ENCODE assay signal across 9 mouse cellular contexts in the genomic region with DNA sequence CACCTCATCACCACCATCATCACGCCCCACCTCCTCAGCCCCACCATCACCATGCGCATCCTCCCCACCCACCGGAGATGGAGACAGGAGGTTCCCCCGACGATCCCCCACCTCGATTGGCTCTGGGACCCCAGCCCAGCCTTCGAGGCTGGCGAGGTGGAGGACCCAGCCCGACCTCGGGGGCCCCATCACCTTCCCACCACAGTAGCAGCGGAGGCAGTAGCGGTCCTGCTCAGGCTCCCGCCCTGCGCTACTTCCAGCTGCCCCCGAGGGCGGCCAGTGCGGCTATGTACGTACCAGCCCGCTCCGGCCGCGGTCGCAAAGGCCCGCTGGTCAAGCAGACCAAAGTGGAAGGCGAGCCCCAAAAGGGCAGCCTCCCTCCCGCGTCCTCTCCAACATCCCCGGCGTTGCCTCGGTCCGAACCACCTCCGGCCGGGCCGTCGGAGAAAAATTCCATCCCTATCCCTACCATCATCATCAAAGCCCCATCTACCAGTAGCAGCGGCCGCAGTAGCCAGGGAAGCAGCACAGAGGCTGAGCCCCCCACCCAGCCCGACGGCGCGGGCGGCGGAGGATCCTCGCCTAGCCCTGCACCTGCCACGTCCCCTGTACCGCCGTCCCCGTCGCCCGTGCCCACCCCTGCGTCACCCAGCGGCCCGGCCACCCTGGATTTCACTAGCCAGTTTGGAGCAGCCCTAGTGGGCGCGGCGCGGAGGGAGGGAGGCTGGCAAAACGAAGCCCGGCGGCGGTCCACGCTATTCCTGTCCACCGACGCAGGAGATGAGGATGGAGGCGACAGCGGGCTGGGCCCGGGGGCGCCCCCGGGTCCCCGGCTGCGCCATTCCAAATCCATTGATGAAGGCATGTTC. TPM values are rescaled to one million over a fixed set of nuclear protein-coding genes. Genes with fewer than 3 reads are reported as not detected.
DNase-seq lines count a peak whose midpoint lies in the region; ATAC-seq and TF ChIP-seq lines count a peak whose summit lies in the region.
"Had no signal": no experiment of that assay in that cellular context is flagged by ENCODE, and none has a peak within 500 bp of the region (broad histone marks: within the 10 kb centered on the region; RNA-seq: fewer than 3 reads in every experiment).

No protein-coding gene starts in this region.

- H3K36me3 ChIP-seq in lung, postnatal 0 days (ENCODE audit: insufficient read depth, low read length), result no peaks in the 10 kb centered on the region
- peaks cover 32% of the 10 kb centered on the region for H3K36me3 ChIP-seq in hindbrain, embryonic 15.5 days
- peaks cover 59% of the 10 kb centered on the region for H3K36me3 ChIP-seq in neural tube, embryonic 13.5 days

- H3K4me3 ChIP-seq in lung, postnatal 0 days (ENCODE audit: low read depth, low read length), result no peak overlapping the region
- H3K4me3 ChIP-seq in hindbrain, embryonic 15.5 days, result no peak overlapping the region; the same call in 1 of the 2 replicates
- H3K4me3 ChIP-seq in neural tube, embryonic 13.5 days, result peak overlapping the region; percentile 8; the same call in 1 of the 2 replicates

- ATAC-seq in cerebellum, adult (ENCODE audit: insufficient number of reproducible peaks, low FRiP score, low TSS enrichment), result no peak
- ATAC-seq in lung, postnatal 0 days, result no peak
- ATAC-seq in hindbrain, embryonic 15.5 days (ENCODE audit: low FRiP score, low read depth), result 0 out of 2 replicates have a peak, but pooled peaks have one; percentile 7
- peak; percentile 25; the same call in 1 of the 2 replicates for ATAC-seq in neural tube, embryonic 13.5 days (ENCODE audit: low read depth)

- peaks cover 61% of the 10 kb centered on the region for H3K27me3 ChIP-seq in lung, postnatal 0 days (replicated peaks; ENCODE audit: insufficient read depth, low read length)
- peaks cover 22% of the 10 kb centered on the region for H3K27me3 ChIP-seq in hindbrain, embryonic 15.5 days
- H3K27me3 ChIP-seq in neural tube, embryonic 13.5 days, result peaks cover 96% of the 10 kb centered on the region

- no peak overlapping the region for H3K9ac ChIP-seq in lung, postnatal 0 days (replicated peaks; ENCODE audit: low read depth)
- no peak overlapping the region for H3K9ac ChIP-seq in hindbrain, embryonic 15.5 days
- H3K9ac ChIP-seq in neural tube, embryonic 13.5 days, result peak overlapping the region; percentile 41

- H3K4me1 ChIP-seq in lung, postnatal 0 days (ENCODE audit: insufficient read depth, low read depth, low read length), result no peaks in the 10 kb centered on the region
- H3K4me1 ChIP-seq in hindbrain, embryonic 15.5 days (replicated peaks), result peaks cover 37% of the 10 kb centered on the region
- peaks cover 45% of the 10 kb centered on the region for H3K4me1 ChIP-seq in neural tube, embryonic 13.5 days (replicated peaks)

- TF ChIP-seq EP300 in lung, postnatal 0 days (IDR thresholded peaks at IDR 0.05), result no peak

- H3K27ac ChIP-seq in lung, postnatal 0 days (ENCODE audit: low read length), result no peak overlapping the region
- no peak overlapping the region for H3K27ac ChIP-seq in hindbrain, embryonic 15.5 days (replicated peaks)
- no peak overlapping the region for H3K27ac ChIP-seq in neural tube, embryonic 13.5 days (replicated peaks)
- H3K27ac ChIP-seq: macrophage had no signal

- 6% methylated on average over 63 of the region's 71 CpGs for WGBS in lung, postnatal 0 days
- 6% methylated on average over 70 of the region's 71 CpGs for WGBS in hindbrain, embryonic 15.5 days
- 3% methylated on average over 71 of the region's 71 CpGs for WGBS in neural tube, embryonic 13.5 days

- DNase-seq in cerebellum, postnatal 25 days, result peak; percentile 29 to 49
- no peak for DNase-seq in lung, postnatal 0 days (ENCODE audit: low spot score)
- no peak for DNase-seq in lung, postnatal 4 days
- DNase-seq in adipocyte (ENCODE audit: low spot score), result no peak
- no peak for DNase-seq in gastrocnemius, adult 8-10 months (ENCODE audit: low spot score in 2 of 2)

- no peak for TF ChIP-seq CTCF in lung, postnatal 0 days (IDR thresholded peaks at IDR 0.05)

- peak overlapping the region; percentile 19; the same call in 1 of the 2 replicates for H3K4me2 ChIP-seq in lung, postnatal 0 days (replicated peaks; ENCODE audit: low read depth, low read length)
- H3K4me2 ChIP-seq in hindbrain, embryonic 15.5 days, result no peak overlapping the region
- H3K4me2 ChIP-seq in neural tube, embryonic 13.5 days, result no peak overlapping the region

- no peaks in the 10 kb centered on the region for H3K9me3 ChIP-seq in lung, postnatal 0 days (ENCODE audit: low read length)
- no peaks in the 10 kb centered on the region for H3K9me3 ChIP-seq in hindbrain, embryonic 15.5 days
- no peaks in the 10 kb centered on the region for H3K9me3 ChIP-seq in neural tube, embryonic 13.5 days

RNA-seq across cellular contexts. Expression of a gene that starts 31.8 kb away (rescaled TPM):
- polyA plus RNA-seq in lung, postnatal 0 days (2015; fragmentation: Nextera tagmentation; extraction: Ambion mirVana), result 0.85 and 1.4 TPM in 2 replicates
- 58.9 and 68.8 TPM in 2 replicates for polyA plus RNA-seq in hindbrain, embryonic 15.5 days (2015; fragmentation: Nextera tagmentation; extraction: Ambion mirVana)
- 24.9 and 28.4 TPM in 2 replicates for polyA plus RNA-seq in neural tube, embryonic 13.5 days (2015; fragmentation: Nextera tagmentation; extraction: Ambion mirVana)
- total RNA-seq in gastrocnemius, adult 8-10 months (2022), result 1 to 10 TPM; 3.2 to 7.0 (median 5.2) TPM
- polyA plus RNA-seq: macrophage had no signal

RNA-seq across cellular contexts. Expression of a gene that starts 33.5 kb away (rescaled TPM):
- polyA plus RNA-seq in lung, postnatal 0 days (2015; fragmentation: Nextera tagmentation; extraction: Ambion mirVana), result 0.87 and 1.2 TPM in 2 replicates
- 2.8 and 2.9 TPM in 2 replicates for polyA plus RNA-seq in hindbrain, embryonic 15.5 days (2015; fragmentation: Nextera tagmentation; extraction: Ambion mirVana)
- polyA plus RNA-seq in neural tube, embryonic 13.5 days (2015; fragmentation: Nextera tagmentation; extraction: Ambion mirVana), result 1.0 and 1.5 TPM in 2 replicates
- total RNA-seq in gastrocnemius, adult 8-10 months (2022), result not detected

RNA-seq across cellular contexts. Expression of a gene that starts 42.1 kb away (rescaled TPM):
- 0.23 and 0.27 TPM in 2 replicates for polyA plus RNA-seq in lung, postnatal 0 days (2015; fragmentation: Nextera tagmentation; extraction: Ambion mirVana)
- 38.7 and 42.3 TPM in 2 replicates for polyA plus RNA-seq in hindbrain, embryonic 15.5 days (2015; fragmentation: Nextera tagmentation; extraction: Ambion mirVana)
- 26.5 and 27.7 TPM in 2 replicates for polyA plus RNA-seq in neural tube, embryonic 13.5 days (2015; fragmentation: Nextera tagmentation; extraction: Ambion mirVana)
- total RNA-seq in gastrocnemius, adult 8-10 months (2022), result under 1 TPM; 0.17 to 0.43 (median 0.34) TPM
- polyA plus RNA-seq: macrophage had no signal

RNA-seq across cellular contexts. Expression of a gene that starts 45.4 kb away (rescaled TPM):
- polyA plus RNA-seq in lung, postnatal 0 days (2015; fragmentation: Nextera tagmentation; extraction: Ambion mirVana), result 2.1 and 2.5 TPM in 2 replicates
- polyA plus RNA-seq in hindbrain, embryonic 15.5 days (2015; fragmentation: Nextera tagmentation; extraction: Ambion mirVana), result 3.0 and 3.4 TPM in 2 replicates
- polyA plus RNA-seq in neural tube, embryonic 13.5 days (2015; fragmentation: Nextera tagmentation; extraction: Ambion mirVana), result 2.8 TPM in 2 replicates
- total RNA-seq in gastrocnemius, adult 8-10 months (2022), result 1 to 10 TPM in 2 of 4 experiments, under 1 TPM in 2; 0.53 to 1.3 (median 0.99) TPM

Comparison
In these comparisons a context has a peak if more than half of its experiments do, and no peak if none do; other contexts are left out.
1. DNase-seq: peak in cerebellum, postnatal 25 days (2 of 2); none in lung, postnatal 0 days (single experiment), lung, postnatal 4 days (0 of 2), adipocyte (single experiment) and gastrocnemius, adult 8-10 months (0 of 2).
2. ATAC-seq: peak in hindbrain, embryonic 15.5 days (single experiment) and neural tube, embryonic 13.5 days (single experiment); none in cerebellum, adult (single experiment) and lung, postnatal 0 days (single experiment).
3. RNA of a gene that starts 31.8 kb away (polyA plus RNA-seq): 58.9 to 68.8 TPM in hindbrain, embryonic 15.5 days and 24.9 to 28.4 TPM in neural tube, embryonic 13.5 days; 0.85 to 1.4 TPM in lung, postnatal 0 days; every median in the first group is over 10 times any median in the second.
4. RNA of a gene that starts 42.1 kb away (polyA plus RNA-seq): 38.7 to 42.3 TPM in hindbrain, embryonic 15.5 days and 26.5 to 27.7 TPM in neural tube, embryonic 13.5 days; 0.23 to 0.27 TPM in lung, postnatal 0 days; every median in the first group is over 10 times any median in the second.